Mouse (Mus musculus): ENCODE results near the gene Tusc2.

DNA sequence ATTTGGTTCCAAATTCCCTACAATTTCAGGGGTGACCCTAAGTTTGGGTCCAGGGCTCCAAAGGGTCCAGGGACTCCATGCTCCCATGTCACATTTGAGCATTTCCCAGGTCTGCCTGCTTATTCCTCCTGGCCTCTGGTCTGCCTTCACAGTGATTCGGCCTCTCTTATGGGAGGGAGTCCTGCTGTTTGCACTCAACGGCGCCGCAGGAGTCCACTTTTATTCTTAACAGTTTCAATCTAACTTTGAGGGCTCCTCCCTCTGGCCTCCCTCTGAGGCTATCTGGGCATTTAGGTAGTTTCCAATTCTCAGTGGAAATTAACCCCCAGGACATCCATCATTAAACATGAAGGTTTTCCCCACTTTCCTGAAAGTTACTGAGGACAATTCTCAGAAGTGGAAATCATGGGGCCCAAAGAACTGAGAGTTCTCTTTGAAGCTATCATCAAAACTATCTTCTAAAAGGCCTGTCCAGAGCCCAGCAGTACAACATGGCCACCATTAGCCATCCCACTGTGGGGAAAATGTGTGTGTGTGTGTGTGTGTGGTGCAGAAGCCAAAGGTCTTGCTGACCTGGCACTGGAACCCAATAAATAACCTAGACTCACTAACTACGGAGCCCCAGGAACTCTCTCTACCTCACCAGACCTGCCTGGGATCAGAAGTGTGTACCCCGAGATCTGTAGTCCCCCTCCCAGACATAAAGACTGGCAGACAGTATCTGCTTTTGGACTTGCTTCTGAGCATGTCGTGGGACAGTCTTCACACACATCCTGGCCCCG lies 31.4 kb downstream of the Tusc2 start:
- TF ChIP-seq CTCF (IDR thresholded peaks at IDR 0.05; ENCODE audit: borderline replicate concordance, extremely low read depth, insufficient read depth, insufficient read length) (no peak), POLR2A (IDR thresholded peaks at IDR 0.05; ENCODE audit: borderline replicate concordance, extremely low read depth, insufficient read depth, insufficient read length, poor library complexity, severe bottlenecking) (no peak)

Data from brain, embryonic 14.5 days (tissue).